Mouse (Mus musculus): ENCODE data around the gene Cracr2b. TPM values are rescaled to one million over a fixed set of nuclear protein-coding genes. Genes with fewer than 3 reads are reported as not detected.

The Cracr2b gene
- polyA plus RNA-seq, 1 experiment from 2014 or later = 12.7 TPM

DNA sequence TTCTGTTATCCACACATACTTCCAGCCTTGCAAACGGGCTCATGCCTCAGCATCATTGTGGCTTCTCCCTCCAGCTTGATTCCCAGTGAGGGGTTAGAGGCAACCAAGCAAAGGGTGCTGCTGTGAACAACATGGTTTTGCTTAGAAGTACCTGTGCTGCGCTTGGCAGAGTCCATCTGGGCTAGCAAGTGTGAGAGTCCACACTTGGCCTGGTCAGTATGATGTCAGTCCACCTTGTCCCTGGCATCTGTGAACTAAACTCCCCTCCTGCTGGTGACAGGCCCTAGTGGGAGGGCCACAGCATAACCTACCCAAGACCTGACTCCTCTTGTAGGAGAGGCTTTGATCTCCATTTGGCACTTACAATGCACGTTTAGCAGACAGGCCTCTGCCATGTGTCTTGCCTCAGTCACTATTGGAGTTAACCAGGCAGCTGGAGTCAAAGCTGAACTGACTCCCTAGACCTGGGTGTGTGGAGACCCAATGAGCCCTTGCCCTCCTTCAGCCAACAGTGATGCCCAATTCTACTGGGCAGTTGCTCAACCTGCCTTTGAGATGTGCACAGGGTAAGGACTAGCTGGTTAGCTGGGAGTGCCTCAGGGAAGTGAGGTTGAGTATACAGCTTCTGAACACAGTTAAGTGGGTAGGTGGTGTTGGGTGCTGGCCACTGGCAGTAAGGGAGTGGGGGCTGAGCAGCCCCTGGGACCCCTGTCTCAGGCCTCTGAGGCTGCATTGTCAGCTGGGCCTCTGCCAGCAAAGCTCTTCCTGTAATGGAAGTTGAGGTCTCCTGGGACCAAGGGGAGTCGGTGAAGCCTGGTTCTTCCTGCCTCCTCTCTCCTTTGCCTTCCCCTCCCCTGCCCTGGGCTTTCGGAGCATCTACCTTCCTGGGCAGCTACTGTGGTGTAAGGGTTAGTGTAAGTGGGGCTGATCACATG, 23.6 kb downstream of the Cracr2b start:
- Histone ChIP-seq H3K27ac (no peak overlapping the region), H3K36me3 (no peaks in the 10 kb centered on the region), H3K4me3 (no peak overlapping the region), H3K27me3 (peaks cover 40% of the 10 kb centered on the region), H3K4me2 (no peak overlapping the region), H3K9me3 (no peaks in the 10 kb centered on the region), H3K9ac (no peak overlapping the region), H3K4me1 (peaks cover 22% of the 10 kb centered on the region)
- no peak for ATAC-seq (ENCODE audit: insufficient number of reproducible peaks, insufficient read depth, low FRiP score, low TSS enrichment, low read depth)
- 66% methylated on average over 5 of the region's 5 CpGs for WGBS

DNA sequence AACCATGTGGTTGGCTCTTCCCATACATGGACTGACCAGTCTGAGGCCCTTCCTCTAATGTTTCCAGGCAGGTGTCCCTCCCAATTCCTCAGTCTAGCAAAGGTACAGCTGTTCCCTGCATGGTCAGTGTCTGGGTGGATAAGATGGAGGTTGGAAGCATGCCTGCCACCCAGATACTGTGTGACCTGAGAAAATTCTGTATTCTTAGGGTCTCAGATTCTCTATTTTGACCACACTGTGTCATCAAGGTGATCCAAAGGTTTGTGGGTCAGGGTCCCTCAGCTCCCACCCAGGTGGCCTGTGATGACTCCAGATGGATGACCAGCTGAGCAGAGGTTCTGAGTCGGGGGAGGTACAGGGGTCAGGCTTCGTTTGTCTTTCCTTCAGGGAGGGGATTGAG, 24.3 kb downstream of the Cracr2b start:
- Histone ChIP-seq H3K36me3 (no peaks in the 10 kb centered on the region), H3K4me1 (peaks cover 22% of the 10 kb centered on the region), H3K4me2 (no peak overlapping the region), H3K9me3 (no peaks in the 10 kb centered on the region), H3K4me3 (no peak overlapping the region), H3K27me3 (peaks cover 40% of the 10 kb centered on the region), H3K9ac (no peak overlapping the region), H3K27ac (no peak overlapping the region)
- 62% methylated on average over 2 of the region's 2 CpGs for WGBS
- ATAC-seq (ENCODE audit: insufficient number of reproducible peaks, insufficient read depth, low FRiP score, low TSS enrichment, low read depth) = no peak

DNA sequence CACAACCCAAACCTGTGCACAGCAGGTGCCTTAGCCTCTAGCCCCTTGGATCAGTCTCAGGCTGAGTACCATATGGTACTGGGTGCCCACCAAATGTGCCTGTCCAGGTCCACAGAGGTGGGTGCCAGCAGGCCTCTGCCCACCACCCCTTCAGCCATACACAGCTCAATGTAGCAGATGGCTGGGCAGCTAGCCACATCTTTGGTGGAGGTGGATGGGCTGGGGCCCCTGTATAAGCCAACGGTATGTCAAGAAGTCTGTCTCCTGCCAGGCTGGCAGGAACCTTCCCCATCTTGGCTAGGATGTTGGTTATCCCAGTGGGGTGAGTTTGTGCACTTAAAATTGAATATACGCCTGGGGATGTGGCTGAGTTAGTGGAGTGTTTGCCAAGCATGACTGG, 24.7 kb downstream of the Cracr2b start:
- Histone ChIP-seq H3K4me3 (no peak overlapping the region), H3K36me3 (no peaks in the 10 kb centered on the region), H3K9me3 (no peaks in the 10 kb centered on the region), H3K4me2 (no peak overlapping the region), H3K9ac (no peak overlapping the region), H3K27me3 (peaks cover 40% of the 10 kb centered on the region), H3K27ac (no peak overlapping the region), H3K4me1 (peaks cover 22% of the 10 kb centered on the region)
- no peak for ATAC-seq (ENCODE audit: insufficient number of reproducible peaks, insufficient read depth, low FRiP score, low TSS enrichment, low read depth)
- 91% methylated on average over 2 of the region's 2 CpGs for WGBS

DNA sequence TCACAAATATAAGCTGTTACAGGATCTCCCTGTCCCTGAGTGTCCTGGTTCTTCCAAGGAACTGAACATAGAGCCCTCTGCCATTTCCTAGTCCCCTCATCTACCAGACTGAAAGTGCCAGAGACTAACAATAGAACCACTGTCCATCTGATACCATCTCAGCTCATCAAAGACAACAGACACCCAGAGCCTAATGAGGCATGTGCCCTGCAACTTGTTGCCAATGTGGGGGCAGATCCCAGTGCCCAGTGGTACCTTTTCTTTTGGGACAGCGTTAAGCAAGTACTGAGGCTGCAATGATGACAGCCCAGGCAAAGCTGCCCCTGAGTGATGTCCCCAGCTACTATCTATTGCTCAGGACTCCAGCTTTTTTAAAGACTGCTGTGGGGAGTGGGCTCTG, 25.3 kb downstream of the Cracr2b start:
- no peak for ATAC-seq (ENCODE audit: insufficient number of reproducible peaks, insufficient read depth, low FRiP score, low TSS enrichment, low read depth)
- H3K4me2 ChIP-seq = no peak overlapping the region
- no peak overlapping the region for H3K9ac ChIP-seq
- H3K4me3 ChIP-seq = no peak overlapping the region
- peaks cover 35% of the 10 kb centered on the region for H3K27me3 ChIP-seq
- no peaks in the 10 kb centered on the region for H3K9me3 ChIP-seq
- no peak overlapping the region for H3K27ac ChIP-seq
- H3K36me3 ChIP-seq = no peaks in the 10 kb centered on the region
- peaks cover 16% of the 10 kb centered on the region for H3K4me1 ChIP-seq
- WGBS = 83% methylated on average over 1 of the region's 1 CpGs

DNA sequence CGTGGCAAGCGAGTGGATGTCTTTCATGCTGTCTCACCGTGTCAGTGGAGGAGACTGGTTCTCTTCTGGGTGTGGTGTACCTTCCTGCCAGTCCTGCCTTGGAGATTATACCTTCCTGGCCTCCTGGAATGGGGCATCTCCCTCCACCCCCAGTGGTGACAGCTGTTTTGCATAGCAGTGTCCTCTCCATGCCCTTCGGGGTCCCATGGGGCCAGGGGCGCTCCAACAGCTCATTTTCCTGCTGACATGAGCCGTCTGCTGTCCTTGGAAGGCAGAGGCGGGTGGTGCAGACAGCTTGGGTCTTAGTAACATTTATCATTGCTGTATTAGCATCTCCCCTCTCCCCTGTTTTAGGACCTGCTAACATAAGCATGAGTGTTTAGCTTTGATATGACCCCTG, 26.2 kb downstream of the Cracr2b start:
- H3K4me2 ChIP-seq = no peak overlapping the region
- no peak for ATAC-seq (ENCODE audit: insufficient number of reproducible peaks, insufficient read depth, low FRiP score, low TSS enrichment, low read depth)
- peaks cover 8% of the 10 kb centered on the region for H3K36me3 ChIP-seq
- peaks cover 26% of the 10 kb centered on the region for H3K27me3 ChIP-seq
- H3K4me3 ChIP-seq = no peak overlapping the region
- peaks cover 7% of the 10 kb centered on the region for H3K4me1 ChIP-seq
- 0 out of 2 replicates have a peak overlapping the region, but pooled peaks have one; percentile 32 for H3K9ac ChIP-seq
- no peak overlapping the region for H3K27ac ChIP-seq
- no peaks in the 10 kb centered on the region for H3K9me3 ChIP-seq
- WGBS = 73% methylated on average over 7 of the region's 7 CpGs

DNA sequence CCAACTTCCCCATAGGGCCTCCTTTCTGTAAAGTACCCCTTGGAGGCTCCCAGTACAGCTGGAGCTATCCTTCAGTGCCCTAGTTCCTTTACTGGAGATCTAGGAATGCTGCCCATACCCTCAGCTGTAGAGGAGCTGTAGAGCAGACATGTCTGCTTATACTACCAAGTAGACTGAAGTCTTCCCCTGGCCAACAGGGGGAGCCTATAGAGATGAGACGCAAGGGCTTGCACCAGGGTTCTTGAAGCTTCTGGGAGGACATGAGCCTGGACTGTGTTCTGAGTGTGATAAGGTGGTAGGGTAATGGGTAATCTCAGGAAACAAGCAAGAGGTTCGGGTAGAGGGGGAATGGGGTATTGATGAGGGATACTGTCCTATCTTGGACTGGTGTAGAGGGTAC, 30.3 kb downstream of the Cracr2b start:
- Histone ChIP-seq H3K27ac (no peak overlapping the region), H3K36me3 (peaks cover 30% of the 10 kb centered on the region), H3K4me2 (no peak overlapping the region), H3K4me3 (no peak overlapping the region), H3K4me1 (no peaks in the 10 kb centered on the region), H3K9me3 (no peaks in the 10 kb centered on the region), H3K27me3 (no peaks in the 10 kb centered on the region), H3K9ac (no peak overlapping the region)
- ATAC-seq (ENCODE audit: insufficient number of reproducible peaks, insufficient read depth, low FRiP score, low TSS enrichment, low read depth) = no peak
- 81% methylated on average over 2 of the region's 2 CpGs for WGBS

DNA sequence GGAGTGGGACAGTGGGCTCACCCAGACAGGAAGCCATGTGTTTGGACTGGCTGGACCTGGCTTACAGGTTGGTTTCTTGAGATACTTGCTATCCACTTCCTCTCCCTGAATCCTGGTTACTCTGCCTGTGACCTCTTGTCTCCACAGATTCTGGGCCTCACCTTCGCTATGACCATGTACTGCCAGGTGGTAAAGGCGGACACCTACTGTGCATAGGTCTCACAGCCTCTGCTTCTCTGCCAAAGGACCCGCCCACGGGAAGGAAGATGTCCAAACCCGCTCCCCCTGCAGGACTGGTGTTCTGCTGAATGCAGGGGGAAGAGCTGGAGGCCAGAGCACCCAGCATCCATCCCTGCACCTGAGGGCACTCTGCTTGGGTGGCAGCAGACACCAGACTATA, 31.8 kb downstream of the Cracr2b start:
- H3K36me3 ChIP-seq = peaks cover 42% of the 10 kb centered on the region
- ATAC-seq (ENCODE audit: insufficient number of reproducible peaks, insufficient read depth, low FRiP score, low TSS enrichment, low read depth) = no peak
- no peaks in the 10 kb centered on the region for H3K27me3 ChIP-seq
- 89% methylated on average over 5 of the region's 5 CpGs for WGBS
- no peaks in the 10 kb centered on the region for H3K9me3 ChIP-seq
- H3K9ac ChIP-seq = no peak overlapping the region
- no peak overlapping the region for H3K4me2 ChIP-seq
- no peaks in the 10 kb centered on the region for H3K4me1 ChIP-seq
- H3K4me3 ChIP-seq = no peak overlapping the region
- H3K27ac ChIP-seq = no peak overlapping the region; the same call in 1 of the 2 replicates

DNA sequence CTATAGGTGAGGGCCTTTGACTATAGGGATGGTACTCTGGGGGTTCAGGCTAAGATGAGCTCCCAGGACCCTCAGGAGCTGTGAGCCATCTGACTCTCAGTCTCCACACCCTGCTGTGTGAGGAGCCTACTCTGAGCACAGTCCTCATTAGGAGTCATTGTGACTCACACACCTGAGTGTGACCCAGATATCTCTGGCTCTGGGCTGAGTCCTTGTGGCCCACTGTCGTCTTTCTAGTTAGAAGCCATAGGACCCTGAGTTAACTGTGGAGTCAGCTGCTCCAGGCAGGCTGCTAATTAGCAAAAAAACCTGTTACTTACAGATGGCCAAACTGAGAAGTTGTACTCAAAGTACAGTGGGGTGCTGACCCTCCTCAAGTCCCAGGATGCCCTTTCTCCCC, 32.8 kb downstream of the Cracr2b start:
- H3K4me2 ChIP-seq = no peak overlapping the region
- H3K4me1 ChIP-seq = no peaks in the 10 kb centered on the region
- ATAC-seq (ENCODE audit: insufficient number of reproducible peaks, insufficient read depth, low FRiP score, low TSS enrichment, low read depth) = no peak
- no peaks in the 10 kb centered on the region for H3K9me3 ChIP-seq
- H3K27me3 ChIP-seq = no peaks in the 10 kb centered on the region
- no peak overlapping the region for H3K9ac ChIP-seq
- no peak overlapping the region for H3K4me3 ChIP-seq
- H3K36me3 ChIP-seq = peaks cover 43% of the 10 kb centered on the region
- 82% methylated on average over 1 of the region's 1 CpGs for WGBS
- no peak overlapping the region for H3K27ac ChIP-seq

DNA sequence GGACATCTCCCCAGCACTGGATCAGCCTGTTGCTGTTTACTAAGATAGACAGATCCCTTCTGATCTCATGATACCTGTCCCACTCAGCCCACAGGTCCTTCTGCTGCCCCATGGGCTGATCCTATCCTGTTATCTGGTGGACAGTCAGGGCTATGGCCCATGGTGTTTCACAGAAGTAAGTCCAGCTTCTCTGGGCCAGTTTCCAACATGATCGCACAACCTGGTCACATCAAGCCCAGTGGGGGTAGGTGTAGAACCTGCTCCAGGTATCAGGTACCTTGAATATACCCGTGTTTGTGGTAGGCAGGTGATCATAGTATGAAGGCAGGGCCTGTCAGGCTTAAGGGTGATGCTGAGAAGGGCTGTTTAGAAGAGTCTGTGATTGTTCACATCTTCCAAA, 34.5 kb downstream of the Cracr2b start:
- Histone ChIP-seq H3K4me3 (no peak overlapping the region), H3K4me1 (no peaks in the 10 kb centered on the region), H3K27ac (no peak overlapping the region), H3K9ac (no peak overlapping the region), H3K4me2 (no peak overlapping the region), H3K9me3 (no peaks in the 10 kb centered on the region), H3K36me3 (peaks cover 56% of the 10 kb centered on the region), H3K27me3 (no peaks in the 10 kb centered on the region)
- 93% methylated on average over 2 of the region's 2 CpGs for WGBS
- no peak for ATAC-seq (ENCODE audit: insufficient number of reproducible peaks, insufficient read depth, low FRiP score, low TSS enrichment, low read depth)

DNA sequence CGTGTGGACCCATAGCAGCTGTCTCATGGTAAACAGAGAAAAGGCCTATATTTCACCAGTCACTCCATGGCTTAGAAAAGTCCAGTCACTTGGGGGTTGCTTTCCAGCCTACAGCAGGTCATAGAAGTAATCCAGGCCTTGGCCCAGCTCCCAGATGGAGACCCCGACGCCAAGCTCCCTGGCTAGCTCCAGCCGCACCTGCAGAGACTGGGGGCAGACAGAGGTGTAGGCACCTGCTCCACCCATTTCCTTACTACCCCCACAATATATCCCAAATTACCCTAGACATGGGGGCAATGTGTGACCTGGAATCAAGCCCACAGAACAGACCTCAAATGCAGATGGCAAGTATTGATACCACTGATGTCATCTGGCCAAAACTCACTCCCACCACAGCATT, 35.0 kb downstream of the Cracr2b start:
- Histone ChIP-seq H3K36me3 (peaks cover 58% of the 10 kb centered on the region), H3K9ac (no peak overlapping the region), H3K4me2 (no peak overlapping the region), H3K4me1 (no peaks in the 10 kb centered on the region), H3K27me3 (no peaks in the 10 kb centered on the region), H3K9me3 (no peaks in the 10 kb centered on the region), H3K4me3 (no peak overlapping the region), H3K27ac (no peak overlapping the region)
- ATAC-seq (ENCODE audit: insufficient number of reproducible peaks, insufficient read depth, low FRiP score, low TSS enrichment, low read depth) = no peak
- WGBS = 86% methylated on average over 4 of the region's 4 CpGs

DNA sequence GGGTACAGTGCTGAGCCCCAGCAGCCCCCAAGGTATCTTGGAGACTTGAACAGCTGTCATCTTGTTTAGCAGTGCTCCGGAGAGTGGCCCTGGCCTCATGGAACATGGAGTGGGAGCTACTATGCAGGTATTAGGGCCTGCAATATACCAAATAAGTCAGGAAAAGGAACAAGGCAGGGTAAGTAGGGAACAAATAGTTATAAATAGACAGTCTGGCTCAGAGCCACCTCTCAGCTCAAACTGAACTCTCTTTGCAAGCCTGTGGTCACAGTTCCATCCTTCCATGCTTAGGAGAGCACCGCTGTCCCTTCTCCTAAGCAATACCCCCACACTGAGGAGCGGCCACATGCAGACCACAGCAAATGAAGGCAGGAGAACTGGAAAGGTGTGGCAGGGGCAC, 36.7 kb downstream of the Cracr2b start:
- WGBS = 94% methylated on average over 3 of the region's 3 CpGs
- Histone ChIP-seq H3K36me3 (peaks cover 59% of the 10 kb centered on the region), H3K4me1 (no peaks in the 10 kb centered on the region), H3K27ac (no peak overlapping the region), H3K9me3 (no peaks in the 10 kb centered on the region), H3K4me3 (no peak overlapping the region), H3K4me2 (no peak overlapping the region), H3K27me3 (no peaks in the 10 kb centered on the region), H3K9ac (no peak overlapping the region)
- no peak for ATAC-seq (ENCODE audit: insufficient number of reproducible peaks, insufficient read depth, low FRiP score, low TSS enrichment, low read depth)

DNA sequence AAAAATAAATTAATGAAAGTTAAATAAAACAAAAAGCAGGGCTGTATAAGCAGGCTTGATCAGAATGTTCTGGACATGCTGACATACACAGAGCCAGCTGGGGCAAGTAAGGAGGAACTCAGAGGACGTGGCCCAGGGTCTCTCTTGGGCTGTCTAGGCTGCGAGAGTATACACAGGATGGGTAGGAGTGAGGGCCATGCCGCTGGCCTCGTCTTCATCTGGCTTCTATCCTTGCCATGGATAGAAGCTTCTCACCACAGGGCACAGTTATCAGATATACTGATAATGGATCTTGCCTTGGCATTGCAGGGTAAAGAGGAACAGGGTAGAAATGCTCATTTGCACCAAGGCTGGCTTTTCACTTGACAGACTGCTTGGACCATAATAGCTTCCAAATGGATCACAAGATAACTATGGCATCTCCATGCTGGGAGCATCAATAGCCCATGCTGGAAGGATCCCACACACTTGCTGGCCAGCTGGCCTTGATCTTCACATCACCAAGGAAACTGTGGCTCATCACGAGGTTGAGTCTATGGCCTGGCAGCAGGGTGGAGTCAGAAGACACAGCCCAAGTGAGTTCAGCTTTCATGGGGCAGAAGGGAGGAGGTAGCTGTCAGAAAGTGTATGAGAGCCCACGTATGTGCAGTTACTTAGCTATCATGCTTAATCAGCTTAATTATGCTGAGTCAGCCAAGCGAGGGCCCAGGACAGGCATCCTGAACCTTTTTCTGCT, 41.1 kb downstream of the Cracr2b start:
- no peak overlapping the region for H3K4me3 ChIP-seq
- H3K36me3 ChIP-seq = peaks cover 37% of the 10 kb centered on the region
- no peak overlapping the region for H3K9ac ChIP-seq
- no peaks in the 10 kb centered on the region for H3K9me3 ChIP-seq
- no peaks in the 10 kb centered on the region for H3K4me1 ChIP-seq
- WGBS = 90% methylated on average over 7 of the region's 7 CpGs
- no peak overlapping the region for H3K4me2 ChIP-seq
- ATAC-seq (ENCODE audit: insufficient number of reproducible peaks, insufficient read depth, low FRiP score, low TSS enrichment, low read depth) = no peak
- no peak overlapping the region for H3K27ac ChIP-seq
- no peaks in the 10 kb centered on the region for H3K27me3 ChIP-seq

All from embryonic facial prominence, embryonic 13.5 days (tissue).